Comparison of ENCODE assay signal across 20 mouse cellular contexts in genomic region chr1:171451001-171451400, GRCm38 (mm10). TPM values are rescaled to one million over a fixed set of nuclear protein-coding genes. Genes with fewer than 3 reads are reported as not detected.
A peak's percentile ranks its signal among the peaks of the same experiment; 100 is the strongest.
DNase-seq lines count a peak whose midpoint lies in the region; ATAC-seq and TF ChIP-seq lines count a peak whose summit lies in the region.
"Had no signal": no experiment of that assay in that cellular context is flagged by ENCODE, and none has a peak within 500 bp of the region (broad histone marks: within the 10 kb centered on the region; RNA-seq: fewer than 3 reads in every experiment).

No protein-coding gene starts in this region.

- intact Hi-C loops in heart, adult 2 months (cut with DNase I) = loop anchor here (5.0 kb wide), 1 partner anchor 39 kb away; the partner anchor contains the start of gene Usf1

- H3K4me3 ChIP-seq in heart, adult 2 months = no peak overlapping the region
- H3K4me3 ChIP-seq in heart, embryonic 10.5 days = no peak overlapping the region
- no peak overlapping the region for H3K4me3 ChIP-seq in lung, embryonic 16.5 days (ENCODE audit: low read length)
- H3K4me3 ChIP-seq in stomach, postnatal 0 days (ENCODE audit: low read depth, low read length) = no peak overlapping the region
- no peak overlapping the region for H3K4me3 ChIP-seq in hindbrain, embryonic 14.5 days (replicated peaks; ENCODE audit: low read length)
- H3K4me3 ChIP-seq: embryonic facial prominence, embryonic 15.5 days; forebrain, embryonic 15.5 days; heart, embryonic 12.5 days; hindbrain, embryonic 10.5 days; hindbrain, embryonic 15.5 days had no signal

- H3K4me1 ChIP-seq in heart, adult 2 months (ENCODE audit: control insufficient read depth, insufficient read depth, low read length) = peaks cover 19% of the 10 kb centered on the region
- peaks cover 24% of the 10 kb centered on the region for H3K4me1 ChIP-seq in heart, embryonic 10.5 days
- peaks cover 13% of the 10 kb centered on the region for H3K4me1 ChIP-seq in lung, embryonic 16.5 days (replicated peaks; ENCODE audit: control insufficient read depth, insufficient read depth, low read length)
- no peaks in the 10 kb centered on the region; the same call in 1 of the 2 replicates for H3K4me1 ChIP-seq in stomach, postnatal 0 days (replicated peaks; ENCODE audit: control insufficient read depth, insufficient read depth)
- H3K4me1 ChIP-seq in hindbrain, embryonic 14.5 days (replicated peaks; ENCODE audit: control insufficient read depth, insufficient read depth, low read length) = no peaks in the 10 kb centered on the region
- H3K4me1 ChIP-seq: embryonic facial prominence, embryonic 15.5 days; forebrain, embryonic 15.5 days; hindbrain, embryonic 10.5 days; hindbrain, embryonic 15.5 days had no signal

- H3K27ac ChIP-seq in heart, adult 2 months = peak overlapping the region; percentile 18; the same call in 1 of the 2 replicates
- no peak overlapping the region for H3K27ac ChIP-seq in heart, embryonic 10.5 days
- H3K27ac ChIP-seq in lung, embryonic 16.5 days (ENCODE audit: low read length) = no peak overlapping the region
- H3K27ac ChIP-seq in stomach, postnatal 0 days (replicated peaks) = no peak overlapping the region
- no peak overlapping the region for H3K27ac ChIP-seq in hindbrain, embryonic 14.5 days
- H3K27ac ChIP-seq: embryonic facial prominence, embryonic 15.5 days; forebrain, embryonic 15.5 days; hindbrain, embryonic 10.5 days; hindbrain, embryonic 15.5 days had no signal

- H3K27me3 ChIP-seq in heart, adult 2 months (ENCODE audit: control insufficient read depth, insufficient read depth, low read length) = no peaks in the 10 kb centered on the region
- H3K27me3 ChIP-seq in heart, embryonic 10.5 days (ENCODE audit: insufficient read depth, poor library complexity, severe bottlenecking) = no peaks in the 10 kb centered on the region
- H3K27me3 ChIP-seq in lung, embryonic 16.5 days (ENCODE audit: control insufficient read depth, insufficient read depth, low read depth, low read length) = no peaks in the 10 kb centered on the region
- no peaks in the 10 kb centered on the region for H3K27me3 ChIP-seq in stomach, postnatal 0 days (ENCODE audit: control insufficient read depth, insufficient read depth, low read length)
- H3K27me3 ChIP-seq in hindbrain, embryonic 14.5 days (ENCODE audit: control insufficient read depth, insufficient read depth, low read length) = no peaks in the 10 kb centered on the region
- H3K27me3 ChIP-seq: embryonic facial prominence, embryonic 15.5 days; forebrain, embryonic 15.5 days; heart, embryonic 12.5 days; hindbrain, embryonic 15.5 days; Patski had no signal

- WGBS in heart, adult 2 months = 74% methylated on average over 10 of the region's 10 CpGs
- WGBS in heart, embryonic 10.5 days = 79% methylated on average over 10 of the region's 10 CpGs
- WGBS in lung, embryonic 16.5 days = 60% methylated on average over 10 of the region's 10 CpGs
- WGBS in stomach, postnatal 0 days = 52% methylated on average over 10 of the region's 10 CpGs
- WGBS in hindbrain, embryonic 14.5 days = 88% methylated on average over 10 of the region's 10 CpGs

- peaks cover 6% of the 10 kb centered on the region; the same call in 1 of the 2 replicates for H3K79me2 ChIP-seq in heart, adult 2 months (replicated peaks; ENCODE audit: control insufficient read depth, insufficient read depth, low read length)

- DNase-seq in heart, adult 2 months = no peak
- no peak for DNase-seq in heart, embryonic 10.5 days (ENCODE audit: low spot score)
- no peak for DNase-seq in lung, postnatal 10 days
- DNase-seq in stomach, postnatal 0 days (ENCODE audit: low spot score) = no peak
- no peak for DNase-seq in hindbrain, embryonic 14.5 days (ENCODE audit: low spot score)
- DNase-seq: adrenal gland, postnatal 14 days; cerebellum, adult 2 months; cerebellum, postnatal 10 days; embryo, embryonic 11 days; gastrocnemius, postnatal 14 days had no signal

- H3K9ac ChIP-seq in heart, adult 2 months (ENCODE audit: low read depth, low read length) = no peak overlapping the region
- no peak overlapping the region for H3K9ac ChIP-seq in lung, embryonic 16.5 days (ENCODE audit: low read length)
- H3K9ac ChIP-seq in stomach, postnatal 0 days (ENCODE audit: low read length) = no peak overlapping the region
- H3K9ac ChIP-seq in hindbrain, embryonic 14.5 days = no peak overlapping the region
- H3K9ac ChIP-seq: embryonic facial prominence, embryonic 15.5 days; forebrain, embryonic 15.5 days; heart, embryonic 12.5 days; hindbrain, embryonic 15.5 days had no signal

- peak; percentile 16; the same call in 1 of the 2 replicates for ATAC-seq in lung, embryonic 16.5 days (ENCODE audit: low read depth)
- ATAC-seq in common myeloid progenitor, adult 5-6 weeks (replicated peaks; ENCODE audit: low read depth, poor library complexity, severe bottlenecking) = peak; percentile 59
- ATAC-seq in monocyte, adult 5-6 weeks (replicated peaks; ENCODE audit: insufficient number of reproducible peaks, low FRiP score, low TSS enrichment, poor library complexity, severe bottlenecking) = peak; percentile 96
- ATAC-seq in stomach, postnatal 0 days (ENCODE audit: low FRiP score, low TSS enrichment) = no peak
- no peak for ATAC-seq in hindbrain, embryonic 14.5 days (ENCODE audit: low FRiP score)
- ATAC-seq: activated CD4-positive, CD25-positive, alpha-beta regulatory T cell, adult 4 months; forebrain, embryonic 15.5 days; Patski had no signal

- no peak for TF ChIP-seq EP300 in heart, adult 2 months (IDR thresholded peaks at IDR 0.05; ENCODE audit: insufficient read depth, low read depth, low read length)
- no peak for TF ChIP-seq EP300 in stomach, postnatal 0 days (optimal IDR thresholded peaks at IDR 0.05)

- no peak overlapping the region for H3K4me2 ChIP-seq in lung, embryonic 16.5 days (ENCODE audit: low read depth, low read length)
- no peak overlapping the region for H3K4me2 ChIP-seq in stomach, postnatal 0 days (replicated peaks; ENCODE audit: low read depth)
- H3K4me2 ChIP-seq in hindbrain, embryonic 14.5 days (replicated peaks) = no peak overlapping the region
- H3K4me2 ChIP-seq: embryonic facial prominence, embryonic 15.5 days; forebrain, embryonic 15.5 days; heart, embryonic 12.5 days; hindbrain, embryonic 15.5 days had no signal

- H3K9me3 ChIP-seq in heart, embryonic 10.5 days = no peaks in the 10 kb centered on the region
- H3K9me3 ChIP-seq in lung, embryonic 16.5 days (ENCODE audit: control insufficient read depth, low read length) = no peaks in the 10 kb centered on the region; the same call in 1 of the 2 replicates
- no peaks in the 10 kb centered on the region for H3K9me3 ChIP-seq in stomach, postnatal 0 days (ENCODE audit: control insufficient read depth, low read length)
- no peaks in the 10 kb centered on the region for H3K9me3 ChIP-seq in hindbrain, embryonic 14.5 days (ENCODE audit: control insufficient read depth, low read length)
- H3K9me3 ChIP-seq: embryonic facial prominence, embryonic 15.5 days; forebrain, embryonic 15.5 days; heart, embryonic 12.5 days; hindbrain, embryonic 10.5 days; hindbrain, embryonic 15.5 days had no signal

- no peak for TF ChIP-seq POLR2A in heart, adult 2 months (IDR thresholded peaks at IDR 0.05; ENCODE audit: insufficient read depth, low read depth, low read length)

- peaks cover 6% of the 10 kb centered on the region; the same call in 1 of the 2 replicates for H3K36me3 ChIP-seq in heart, adult 2 months (ENCODE audit: control insufficient read depth, insufficient read depth, low read length)
- 0 out of 2 replicates have a peak, but pooled peaks cover 3% of the 10 kb centered on the region for H3K36me3 ChIP-seq in heart, embryonic 10.5 days
- no peaks in the 10 kb centered on the region for H3K36me3 ChIP-seq in lung, embryonic 16.5 days (ENCODE audit: control insufficient read depth, insufficient read depth, low read length)
- H3K36me3 ChIP-seq in stomach, postnatal 0 days (ENCODE audit: control insufficient read depth, insufficient read depth, low read length) = no peaks in the 10 kb centered on the region
- H3K36me3 ChIP-seq in hindbrain, embryonic 14.5 days (replicated peaks; ENCODE audit: control insufficient read depth, insufficient read depth) = no peaks in the 10 kb centered on the region
- H3K36me3 ChIP-seq: embryonic facial prominence, embryonic 15.5 days; forebrain, embryonic 15.5 days; heart, embryonic 12.5 days; hindbrain, embryonic 10.5 days; hindbrain, embryonic 15.5 days had no signal

- TF ChIP-seq CTCF in heart, adult 2 months (IDR thresholded peaks at IDR 0.05) = no peak
- TF ChIP-seq CTCF in stomach, postnatal 0 days (IDR thresholded peaks at IDR 0.05; ENCODE audit: low read depth) = no peak

RNA-seq across cellular contexts. Expression of gene F11r, which starts 13.7 kb away (rescaled TPM):
- total RNA-seq in heart, adult 2 months (2021) = 10 to 100 TPM; 32.9 to 36.1 TPM
- 47.5 and 58.3 TPM in 2 replicates for polyA plus RNA-seq in heart, adult 2 months (2012; rRNA removed)
- polyA plus RNA-seq in heart, embryonic 10.5 days (2016; fragmentation: Nextera tagmentation; extraction: Ambion mirVana) = 76.9 and 78.6 TPM in 2 replicates
- polyA plus RNA-seq in lung, embryonic 16.5 days (2015; fragmentation: Nextera tagmentation; extraction: Ambion mirVana) = 134 and 145 TPM in 2 replicates
- total RNA-seq in common myeloid progenitor, adult 5-6 weeks (2017) = 1.1 and 5.4 TPM in 2 replicates
- total RNA-seq in monocyte, adult 5-6 weeks (2017) = 3.5 to 8.6 TPM (median 4.5 TPM) in 3 replicates
- polyA plus RNA-seq in stomach, postnatal 0 days (2015; fragmentation: Nextera tagmentation; extraction: Ambion mirVana) = 95.8 and 113 TPM in 2 replicates
- polyA plus RNA-seq in hindbrain, embryonic 14.5 days (2014; fragmentation: Nextera tagmentation; extraction: Ambion mirVana) = 12.8 and 14.0 TPM in 2 replicates

RNA-seq across cellular contexts. Expression of gene Tstd1, which starts 32.3 kb away (rescaled TPM):
- total RNA-seq in heart, adult 2 months (2021) = 1 to 10 TPM; 1.3 to 1.8 TPM
- 2.2 and 3.1 TPM in 2 replicates for polyA plus RNA-seq in heart, adult 2 months (2012; rRNA removed)
- 2.6 and 4.0 TPM in 2 replicates for polyA plus RNA-seq in heart, embryonic 10.5 days (2016; fragmentation: Nextera tagmentation; extraction: Ambion mirVana)
- 5.9 and 8.4 TPM in 2 replicates for polyA plus RNA-seq in lung, embryonic 16.5 days (2015; fragmentation: Nextera tagmentation; extraction: Ambion mirVana)
- 0.18 and 1.2 TPM in 2 replicates for total RNA-seq in common myeloid progenitor, adult 5-6 weeks (2017)
- total RNA-seq in monocyte, adult 5-6 weeks (2017) = 3.9 to 9.0 TPM (median 4.9 TPM) in 3 replicates
- 3.7 and 3.8 TPM in 2 replicates for polyA plus RNA-seq in stomach, postnatal 0 days (2015; fragmentation: Nextera tagmentation; extraction: Ambion mirVana)
- 2.4 and 3.1 TPM in 2 replicates for polyA plus RNA-seq in hindbrain, embryonic 14.5 days (2014; fragmentation: Nextera tagmentation; extraction: Ambion mirVana)

RNA-seq across cellular contexts. Expression of gene Usf1, which starts 39.9 kb away (rescaled TPM):
- 10 to 100 TPM; 38.4 to 46.6 TPM for total RNA-seq in heart, adult 2 months (2021)
- polyA plus RNA-seq in heart, adult 2 months (2012; rRNA removed) = 47.8 and 64.2 TPM in 2 replicates
- polyA plus RNA-seq in heart, embryonic 10.5 days (2016; fragmentation: Nextera tagmentation; extraction: Ambion mirVana) = 65.2 and 70.9 TPM in 2 replicates
- polyA plus RNA-seq in lung, embryonic 16.5 days (2015; fragmentation: Nextera tagmentation; extraction: Ambion mirVana) = 73.6 and 81.7 TPM in 2 replicates
- total RNA-seq in common myeloid progenitor, adult 5-6 weeks (2017) = 47.1 and 48.6 TPM in 2 replicates
- 91.6 to 117 TPM (median 94.5 TPM) in 3 replicates for total RNA-seq in monocyte, adult 5-6 weeks (2017)
- polyA plus RNA-seq in stomach, postnatal 0 days (2015; fragmentation: Nextera tagmentation; extraction: Ambion mirVana) = 39.1 and 41.6 TPM in 2 replicates
- 166 and 175 TPM in 2 replicates for polyA plus RNA-seq in hindbrain, embryonic 14.5 days (2014; fragmentation: Nextera tagmentation; extraction: Ambion mirVana)

RNA-seq across cellular contexts. Expression of gene Alyref2, which starts 52.3 kb away (rescaled TPM):
- 1 to 10 TPM; 1.6 to 2.2 TPM for total RNA-seq in heart, adult 2 months (2021)
- polyA plus RNA-seq in heart, adult 2 months (2012; rRNA removed) = 2.5 TPM in 2 replicates
- polyA plus RNA-seq in heart, embryonic 10.5 days (2016; fragmentation: Nextera tagmentation; extraction: Ambion mirVana) = 10.7 and 10.8 TPM in 2 replicates
- 11.8 and 13.6 TPM in 2 replicates for polyA plus RNA-seq in lung, embryonic 16.5 days (2015; fragmentation: Nextera tagmentation; extraction: Ambion mirVana)
- 4.8 and 13.0 TPM in 2 replicates for total RNA-seq in common myeloid progenitor, adult 5-6 weeks (2017)
- total RNA-seq in monocyte, adult 5-6 weeks (2017) = 10.6 to 14.2 TPM (median 11.8 TPM) in 3 replicates
- 11.1 and 11.2 TPM in 2 replicates for polyA plus RNA-seq in stomach, postnatal 0 days (2015; fragmentation: Nextera tagmentation; extraction: Ambion mirVana)
- 23.0 and 29.8 TPM in 2 replicates for polyA plus RNA-seq in hindbrain, embryonic 14.5 days (2014; fragmentation: Nextera tagmentation; extraction: Ambion mirVana)

Comparison
In these comparisons a context has a peak if more than half of its experiments do, and no peak if none do; other contexts are left out.
1. ATAC-seq: peak in lung, embryonic 16.5 days (single experiment), common myeloid progenitor, adult 5-6 weeks (single experiment) and monocyte, adult 5-6 weeks (single experiment); none in stomach, postnatal 0 days (single experiment) and hindbrain, embryonic 14.5 days (single experiment).